Mouse (Mus musculus): ENCODE results near the gene Olfr1178. TPM values are rescaled to one million over a fixed set of nuclear protein-coding genes. Genes with fewer than 3 reads are reported as not detected.

Olfr1178 gene
- polyA plus RNA-seq, 1 experiment from 2014 or later, result not detected

Other genes starting within 250 kb of the Olfr1178 start
- gene Olfr1167, start 231.9 kb upstream of the Olfr1178 start, polyA plus RNA-seq (2014; fragmentation: Nextera tagmentation; extraction: Ambion mirVana), result not detected in 2 replicates
- gene Olfr1168, start 205.2 kb upstream of the Olfr1178 start, polyA plus RNA-seq (2014; fragmentation: Nextera tagmentation; extraction: Ambion mirVana), result not detected in 2 replicates
- not detected in 2 replicates for gene Olfr1170, start 158.7 kb upstream of the Olfr1178 start, polyA plus RNA-seq (2014; fragmentation: Nextera tagmentation; extraction: Ambion mirVana)
- gene Olfr1173, start 107.2 kb upstream of the Olfr1178 start, polyA plus RNA-seq (2014; fragmentation: Nextera tagmentation; extraction: Ambion mirVana), result not detected in 2 replicates
- not detected in 2 replicates for gene Olfr1174-ps, start 71.9 kb upstream of the Olfr1178 start, polyA plus RNA-seq (2014; fragmentation: Nextera tagmentation; extraction: Ambion mirVana)
- not detected in 2 replicates for gene Olfr1175-ps, start 59.8 kb upstream of the Olfr1178 start, polyA plus RNA-seq (2014; fragmentation: Nextera tagmentation; extraction: Ambion mirVana)
- gene Olfr1176, start 50.3 kb upstream of the Olfr1178 start, polyA plus RNA-seq (2014; fragmentation: Nextera tagmentation; extraction: Ambion mirVana), result not detected in 2 replicates
- gene Olfr1177-ps, start 40.6 kb upstream of the Olfr1178 start, polyA plus RNA-seq (2014; fragmentation: Nextera tagmentation; extraction: Ambion mirVana), result not detected in 2 replicates
- gene Olfr1179, start 19.4 kb downstream of the Olfr1178 start, polyA plus RNA-seq (2014; fragmentation: Nextera tagmentation; extraction: Ambion mirVana), result not detected in 2 replicates
- not detected in 2 replicates for gene Olfr1180, start 32.1 kb downstream of the Olfr1178 start, polyA plus RNA-seq (2014; fragmentation: Nextera tagmentation; extraction: Ambion mirVana)
- not detected in 2 replicates for gene Olfr1181, start 39.1 kb downstream of the Olfr1178 start, polyA plus RNA-seq (2014; fragmentation: Nextera tagmentation; extraction: Ambion mirVana)
- gene Gm13757, start 62.1 kb downstream of the Olfr1178 start, polyA plus RNA-seq (2014; fragmentation: Nextera tagmentation; extraction: Ambion mirVana), result not detected in 2 replicates
- gene Olfr1183, start 67.8 kb downstream of the Olfr1178 start, polyA plus RNA-seq (2014; fragmentation: Nextera tagmentation; extraction: Ambion mirVana), result not detected in 2 replicates
- gene Olfr1184, start 96.5 kb downstream of the Olfr1178 start, polyA plus RNA-seq (2014; fragmentation: Nextera tagmentation; extraction: Ambion mirVana), result not detected in 2 replicates
- gene Olfr1185-ps1, start 106.3 kb downstream of the Olfr1178 start, polyA plus RNA-seq (2014; fragmentation: Nextera tagmentation; extraction: Ambion mirVana), result not detected in 2 replicates
- gene Olfr1186, start 131.5 kb downstream of the Olfr1178 start, polyA plus RNA-seq (2014; fragmentation: Nextera tagmentation; extraction: Ambion mirVana), result not detected in 2 replicates
- gene Olfr1188, start 169.9 kb downstream of the Olfr1178 start, polyA plus RNA-seq (2014; fragmentation: Nextera tagmentation; extraction: Ambion mirVana), result not detected in 2 replicates
- not detected in 2 replicates for gene Olfr1189, start 199.4 kb downstream of the Olfr1178 start, polyA plus RNA-seq (2014; fragmentation: Nextera tagmentation; extraction: Ambion mirVana)